Mouse (Mus musculus) frontal cortex, postnatal 10 days (tissue): ENCODE measurements at regions not wholly inside any gene's neighbourhood (a gene's known extent, or its start where the extent isn't known, plus 50 kb on each side); places are given as distances from the start of the nearest gene placed in this dataset.
"Not testable (repeated sequence)": the region's sequence is repeated elsewhere in the genome, so short reads cannot be mapped to it uniquely, and the experiment has no call there.

ENCODE experiments used
- DNase-seq, 2 experiments: peaks; one replicate each; pipeline ENCODE4 v3.0.0; 2022; ENCODE audit warnings: low spot score in 2 of 2, mixed read lengths in 1 of 2

DNA sequence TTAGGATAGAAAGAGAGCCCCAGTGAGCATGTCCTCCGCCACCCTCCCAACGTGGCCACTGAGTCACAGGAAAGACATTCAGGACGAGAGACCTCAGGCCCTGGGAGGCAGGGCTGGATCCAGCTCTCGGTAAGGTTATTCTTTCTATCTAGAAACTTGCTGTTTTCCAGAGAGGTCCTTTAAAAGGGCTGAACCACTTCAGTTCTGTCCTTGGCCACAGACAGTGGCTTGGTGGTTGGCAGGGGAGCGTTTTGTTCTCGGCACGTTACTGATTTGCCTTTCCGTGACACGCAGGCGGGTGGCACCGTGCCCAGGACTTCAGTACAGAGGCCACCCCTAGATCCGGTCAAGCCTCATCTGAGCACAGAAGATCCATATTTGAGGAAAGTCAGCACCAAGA, 130.4 kb upstream of the Slc38a2 start:
- DNase-seq, result no peak

DNA sequence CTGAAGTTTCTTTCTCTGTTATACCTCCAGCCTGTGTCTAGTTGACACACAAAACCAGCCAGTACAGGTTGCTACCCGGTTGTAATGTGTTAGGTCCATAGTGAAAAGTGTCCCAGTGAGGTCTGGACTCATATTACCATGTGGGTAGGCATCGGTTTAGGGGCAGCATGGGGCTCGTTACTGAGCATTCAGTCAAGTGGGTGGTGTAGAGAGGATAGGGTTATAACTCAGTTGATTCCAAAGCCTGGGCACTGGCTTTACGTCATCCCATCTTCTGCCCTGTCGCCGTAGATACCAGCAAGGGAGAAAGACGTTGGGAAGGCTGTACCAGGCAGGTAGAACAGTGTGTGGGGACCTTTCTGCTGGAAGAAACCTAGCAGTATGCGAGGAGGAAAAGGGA, 129.2 kb upstream of the Slc38a2 start:
- DNase-seq, result no peak

DNA sequence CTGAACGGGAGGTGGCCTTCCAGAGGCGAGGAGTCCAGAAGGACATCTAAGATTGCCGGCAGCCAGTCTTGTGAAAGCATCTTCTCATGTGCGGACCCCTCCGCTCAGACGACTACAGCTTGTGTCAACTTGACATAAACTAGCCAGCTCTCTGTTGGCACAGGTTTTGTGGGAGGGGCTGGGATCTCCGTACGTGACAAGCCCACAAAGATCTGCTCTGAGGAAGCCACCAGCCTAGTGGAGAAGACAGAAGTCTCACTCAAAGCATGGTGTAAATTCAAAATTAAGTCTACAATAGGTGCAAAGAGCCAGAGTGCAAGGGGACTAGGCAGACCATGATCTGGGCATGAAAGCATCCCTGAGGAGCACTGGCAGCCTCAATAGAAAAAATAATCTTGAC, 128.4 kb upstream of the Slc38a2 start:
- no peak for DNase-seq

DNA sequence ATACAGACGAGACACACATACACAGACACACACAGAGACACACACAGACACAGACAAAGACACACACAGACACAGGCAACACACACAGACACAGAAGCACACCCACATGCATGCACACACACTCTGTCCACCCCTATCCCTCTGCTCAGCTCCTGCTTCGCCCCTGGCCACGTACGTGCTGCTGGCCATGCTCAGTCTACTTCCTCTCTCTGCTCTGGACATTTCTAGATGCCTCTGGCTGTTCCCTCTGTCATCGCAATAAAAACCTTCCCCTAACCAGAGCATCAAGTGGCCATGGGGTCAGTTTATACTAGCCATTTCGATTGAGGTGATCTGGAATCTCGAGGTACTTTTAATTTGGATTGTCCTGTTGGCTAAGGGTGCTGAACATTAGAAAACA, 118.9 kb upstream of the Slc38a2 start:
- no peak for DNase-seq

DNA sequence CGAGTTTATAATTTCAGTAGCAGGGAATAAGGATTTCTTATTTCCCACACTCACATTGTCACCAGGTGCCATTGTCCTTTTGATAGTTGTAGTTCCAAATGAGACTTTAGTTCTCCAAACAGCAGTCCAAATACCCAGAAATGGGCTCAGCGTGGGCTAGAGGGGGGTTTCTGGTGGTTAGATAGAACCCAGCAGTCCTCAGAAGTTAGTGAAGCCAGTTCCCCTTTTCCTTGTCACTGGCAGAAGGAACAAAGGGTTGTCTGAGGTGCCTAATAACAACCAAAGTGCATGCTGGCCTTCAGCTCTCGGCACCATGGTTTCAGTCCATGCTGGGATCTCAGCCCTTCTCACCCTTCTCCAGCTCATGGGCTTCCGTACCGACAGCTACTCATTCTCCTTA, 118.1 kb upstream of the Slc38a2 start:
- DNase-seq, result no peak

DNA sequence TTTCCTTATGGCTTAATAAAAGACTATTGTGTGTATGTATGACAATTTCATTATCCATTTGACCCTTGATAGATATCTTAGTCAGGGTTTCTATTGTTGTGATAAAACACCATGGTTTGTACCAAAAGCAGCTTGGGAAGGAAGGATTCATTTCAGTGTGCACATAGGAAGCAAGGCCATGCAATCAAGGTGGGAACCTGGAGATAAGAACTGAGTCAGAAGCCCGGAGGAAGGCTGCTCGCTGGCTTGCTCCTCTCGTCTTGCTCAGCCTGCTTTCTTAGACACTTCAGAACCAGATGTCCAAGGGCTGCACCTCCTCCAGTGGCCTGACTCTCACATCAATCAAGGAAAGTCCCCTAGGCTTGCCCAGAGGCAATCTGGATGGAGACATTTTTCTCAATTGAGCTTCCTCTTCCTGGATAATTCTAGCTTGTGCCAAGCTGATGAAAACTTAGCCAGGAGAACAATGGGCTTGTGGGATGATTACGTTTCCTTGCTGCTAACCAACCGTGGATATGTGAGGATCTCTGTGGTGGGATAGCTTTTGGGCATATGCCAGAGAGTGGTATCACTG, 117.6 kb upstream of the Slc38a2 start:
- DNase-seq, result no peak

DNA sequence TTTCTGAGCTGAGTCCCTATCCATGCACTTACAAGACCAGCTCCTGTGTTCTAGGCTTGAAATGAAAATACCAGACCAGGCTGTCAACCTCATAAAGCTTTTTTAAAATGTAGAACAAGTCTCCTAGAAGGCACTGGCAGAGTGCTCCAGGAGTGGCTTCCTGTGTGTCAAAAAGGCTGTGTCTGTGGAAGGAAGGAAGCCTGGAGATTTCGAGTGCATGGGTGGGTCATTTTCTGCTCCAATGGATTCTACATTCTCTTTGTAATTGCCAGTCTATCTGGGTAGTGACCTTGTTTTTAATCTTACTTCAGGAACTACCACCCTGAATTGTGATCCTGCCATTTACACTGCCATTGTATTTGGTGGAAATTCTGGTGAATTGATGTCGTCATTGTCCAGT, 113.9 kb upstream of the Slc38a2 start:
- DNase-seq, result no peak

DNA sequence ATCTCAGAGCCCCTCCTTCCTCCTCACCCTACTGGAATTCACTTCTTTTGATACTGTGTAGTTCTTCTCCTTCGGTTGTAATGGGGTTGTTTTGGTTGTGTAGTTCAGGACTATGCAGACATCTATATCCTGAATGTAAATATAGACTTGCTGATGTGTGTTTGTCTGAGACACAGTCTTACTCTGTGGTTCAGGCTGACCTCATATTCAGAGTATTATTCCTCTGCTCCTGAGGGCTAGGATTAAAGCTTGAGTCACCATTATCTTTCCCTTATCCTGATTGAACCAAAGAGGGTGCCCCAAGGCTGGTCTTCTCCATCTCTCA, 103.2 kb upstream of the Slc38a2 start:
- no peak for DNase-seq

DNA sequence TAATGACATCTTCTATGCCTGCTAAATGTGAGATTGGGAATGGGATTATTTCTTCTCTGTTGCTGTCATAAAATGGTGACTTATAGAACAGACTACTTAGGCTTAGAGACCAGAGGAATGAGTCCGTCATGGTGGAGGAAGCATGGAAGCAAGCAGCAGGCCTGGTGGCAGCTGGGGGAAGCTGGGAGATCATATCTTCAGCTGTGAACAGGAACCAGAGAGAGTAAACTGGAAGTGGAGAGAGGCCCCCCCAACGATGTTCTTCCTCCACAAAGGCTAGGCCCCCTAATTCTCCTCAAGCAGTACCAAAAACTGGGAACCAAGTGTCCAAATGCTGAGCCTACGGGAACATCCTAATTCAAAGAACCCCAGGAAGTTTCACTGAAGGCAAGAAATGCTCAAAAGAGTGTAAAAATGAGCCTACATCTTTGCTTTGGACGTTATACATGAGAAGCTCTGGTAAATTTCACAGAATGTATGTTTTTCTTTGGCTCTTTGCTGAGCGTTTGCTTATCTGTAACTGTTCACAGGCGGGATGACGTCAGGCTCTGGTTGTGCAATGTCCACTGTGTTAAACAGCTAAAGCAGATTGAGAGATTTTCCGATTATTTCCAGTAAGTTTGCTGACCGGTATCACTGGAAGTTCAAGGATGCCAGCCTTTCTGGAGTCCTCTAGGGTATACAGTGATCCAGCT, 102.7 kb upstream of the Slc38a2 start:
- no peak for DNase-seq

DNA sequence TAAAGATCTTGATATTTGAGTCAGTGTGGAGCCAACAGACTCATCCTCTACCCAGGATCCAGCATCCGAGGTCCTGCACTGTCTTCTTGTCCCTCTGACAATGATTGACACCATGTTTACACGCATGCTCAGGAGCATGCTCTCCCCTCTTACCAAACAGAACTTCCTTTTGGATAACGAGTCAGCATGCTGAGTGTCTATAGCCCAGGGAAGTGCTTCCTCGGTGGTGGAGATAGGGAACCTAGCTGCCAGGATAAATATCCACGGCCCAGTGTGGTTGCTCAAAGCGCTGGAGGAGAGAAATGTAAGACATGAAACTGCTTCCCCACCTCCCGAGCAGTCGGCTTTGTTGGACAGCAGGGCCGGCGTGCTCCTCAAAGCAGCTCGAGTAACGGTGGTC, 99.7 kb upstream of the Slc38a2 start:
- no peak for DNase-seq

DNA sequence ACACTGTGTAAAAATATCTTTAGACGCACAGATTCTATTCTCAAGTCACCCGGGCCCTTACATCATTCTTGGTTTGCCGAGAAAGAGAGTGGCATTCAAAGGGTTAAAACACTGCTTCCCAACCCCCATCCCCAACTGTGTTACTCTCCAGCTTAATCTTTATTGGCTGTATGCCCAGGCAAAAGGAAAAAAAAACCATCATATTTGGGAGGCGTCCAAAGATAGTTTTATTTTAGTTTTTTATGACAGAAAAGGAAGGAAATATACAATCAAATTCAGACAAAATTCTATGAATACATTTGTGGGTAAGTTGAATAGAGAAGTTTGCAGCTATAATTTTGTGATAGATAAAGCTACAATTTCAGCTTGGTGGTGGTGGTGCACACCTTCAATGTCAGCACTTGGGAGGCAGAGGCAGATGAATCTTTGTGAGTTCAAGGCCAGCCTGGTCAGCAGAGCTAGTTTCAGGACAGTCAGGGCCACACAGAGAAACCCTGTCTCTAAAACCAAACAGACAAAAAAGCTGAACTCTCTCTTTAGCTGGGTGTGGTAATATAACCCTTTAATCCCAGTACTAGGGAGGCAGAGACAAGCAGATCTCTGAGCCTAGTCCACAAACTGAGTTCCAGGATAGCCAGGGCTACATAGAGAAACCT, 98.2 kb upstream of the Slc38a2 start:
- no peak for DNase-seq

DNA sequence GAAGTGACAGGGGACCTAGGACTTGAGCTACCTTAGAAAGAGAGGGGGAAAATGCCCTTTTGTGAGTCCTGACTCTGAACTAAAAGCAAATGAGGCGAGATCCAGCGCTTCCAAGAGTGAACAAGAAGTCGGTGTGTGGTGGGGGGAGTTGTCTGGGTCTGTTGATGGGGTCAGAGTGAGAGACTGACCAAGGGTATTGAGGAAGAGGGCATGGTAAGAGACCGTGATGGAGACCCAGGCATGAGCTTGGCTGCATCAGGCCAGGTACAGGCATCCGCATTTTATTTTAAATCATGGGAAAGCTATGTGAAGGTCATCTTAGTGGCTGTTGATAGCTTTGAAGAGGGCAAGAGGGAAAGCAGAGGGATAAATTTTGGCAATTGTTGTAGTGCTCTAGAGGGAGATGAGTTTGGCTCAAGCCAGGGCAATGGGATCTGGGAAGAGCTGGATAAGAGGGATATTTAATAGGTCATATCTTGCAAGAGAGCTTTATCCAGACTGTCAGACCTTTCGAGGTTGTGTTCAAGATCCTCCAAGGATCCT, 94.7 kb upstream of the Slc38a2 start:
- DNase-seq, result no peak

DNA sequence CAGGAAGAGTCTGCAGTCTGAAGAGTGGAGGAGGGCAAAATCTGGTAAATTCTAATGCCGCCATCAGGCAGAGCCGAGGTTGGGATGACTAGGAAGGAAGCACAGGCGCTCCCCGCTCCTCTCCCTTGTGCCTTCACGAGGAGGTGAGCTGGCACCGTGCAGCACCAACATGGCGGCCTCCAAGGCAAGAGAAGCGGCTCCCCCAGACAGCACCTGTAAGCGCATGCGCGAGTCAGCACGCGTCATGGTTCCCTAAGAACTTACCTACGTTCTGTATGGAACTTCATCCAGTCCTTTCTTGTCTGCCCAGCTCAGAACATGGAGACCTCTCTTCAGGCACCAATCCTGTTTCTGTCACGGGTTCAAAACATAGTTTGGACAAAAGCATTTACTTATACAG, 93.7 kb upstream of the Slc38a2 start:
- DNase-seq, result no peak

DNA sequence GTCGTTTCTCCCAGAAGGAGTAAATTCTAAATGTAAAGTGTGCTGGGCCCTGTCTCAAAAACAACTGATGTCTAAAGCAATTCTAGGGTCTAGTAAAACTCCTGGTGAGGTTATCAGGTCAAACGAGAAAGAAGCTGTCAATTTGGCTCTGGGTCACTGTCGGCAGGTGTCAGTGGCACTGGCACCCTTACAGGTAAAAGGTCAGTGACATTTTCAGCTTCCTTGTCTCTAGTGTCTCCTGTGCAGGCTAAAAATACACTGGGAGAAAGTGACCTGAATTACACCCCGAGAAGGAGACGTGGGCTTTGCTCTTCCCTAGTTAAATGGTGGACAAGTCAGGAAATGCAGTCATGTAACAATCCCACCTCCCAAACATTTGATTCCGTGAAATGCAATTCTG, 91.8 kb upstream of the Slc38a2 start:
- DNase-seq, result no peak

DNA sequence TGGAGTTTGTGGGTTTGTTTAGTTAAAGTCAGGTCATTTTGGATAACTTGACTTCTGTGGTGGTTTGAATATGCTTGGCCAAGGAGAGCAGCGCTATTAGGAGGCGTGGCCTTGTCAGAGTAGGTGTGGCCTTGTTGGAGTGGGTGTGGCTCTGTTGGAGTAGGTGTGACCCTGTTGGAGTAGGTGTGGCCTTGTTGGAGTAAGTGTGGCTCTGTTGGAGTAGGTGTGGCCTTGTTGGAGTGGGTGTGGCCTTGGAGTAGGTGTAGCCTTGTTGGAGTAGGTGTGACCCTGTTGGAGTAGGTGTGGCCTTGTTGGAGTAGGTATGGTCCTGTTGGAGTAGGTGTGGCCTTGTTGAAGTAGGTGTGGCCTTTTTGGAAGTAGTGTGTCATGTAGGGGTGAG, 88.4 kb upstream of the Slc38a2 start:
- DNase-seq, result not testable (repeated sequence)

DNA sequence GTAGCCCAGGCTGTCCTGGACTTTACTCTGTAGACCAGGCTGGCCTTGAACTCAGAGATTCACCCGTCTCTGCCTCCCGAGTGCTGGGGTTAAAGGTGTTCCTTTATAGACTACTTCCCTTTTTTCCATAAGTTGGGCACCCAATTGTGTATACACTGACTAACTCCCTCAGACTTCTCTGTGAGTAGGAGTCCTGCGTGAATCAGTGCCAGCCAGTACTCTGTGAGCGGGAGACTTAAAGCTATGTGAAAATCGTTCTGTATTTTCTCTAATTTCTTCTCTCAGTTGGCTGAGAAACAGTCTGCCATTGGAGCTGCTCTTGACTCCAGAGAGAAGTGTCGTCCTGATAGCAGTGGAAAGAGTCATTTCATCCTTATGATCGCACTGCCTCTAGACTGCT, 85.0 kb upstream of the Slc38a2 start:
- DNase-seq, result no peak

DNA sequence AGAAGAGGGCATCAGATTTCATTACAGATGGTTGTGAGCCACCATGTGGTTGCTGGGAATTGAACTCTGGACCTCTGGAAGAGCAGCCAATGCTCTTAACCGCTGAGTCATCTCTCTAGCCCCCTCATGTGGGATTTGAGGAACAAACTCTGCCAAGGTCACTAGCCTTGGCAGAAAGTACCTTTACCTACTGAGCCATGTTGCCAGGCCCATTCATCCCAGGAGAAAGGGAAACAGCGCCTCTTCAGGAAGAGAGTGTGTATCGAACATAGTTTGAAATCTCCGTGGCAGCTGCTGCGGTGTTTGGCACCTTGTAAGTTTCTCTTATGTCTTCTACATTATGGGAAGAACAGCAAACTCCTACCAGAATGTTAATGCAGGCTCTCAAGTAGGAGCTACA, 82.0 kb upstream of the Slc38a2 start:
- no peak for DNase-seq

DNA sequence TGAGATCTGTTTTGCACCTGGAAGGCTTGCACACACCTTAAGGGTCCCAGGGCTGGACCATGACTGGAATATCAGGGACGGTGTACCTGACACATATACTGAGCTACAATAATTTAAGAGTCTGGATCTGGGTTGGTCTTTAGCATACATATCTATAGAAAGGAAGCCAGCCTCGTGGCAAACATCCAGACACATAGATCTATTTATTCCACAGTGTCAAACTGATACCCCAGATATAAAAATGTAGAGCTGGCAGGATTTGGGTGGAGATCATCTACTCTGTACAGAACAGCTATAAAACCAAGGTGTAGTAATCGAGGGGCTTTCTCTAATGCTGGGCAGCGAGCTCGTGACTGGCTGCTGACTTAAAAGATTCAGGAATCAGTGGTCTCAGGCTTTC, 81.1 kb upstream of the Slc38a2 start:
- DNase-seq, result no peak

DNA sequence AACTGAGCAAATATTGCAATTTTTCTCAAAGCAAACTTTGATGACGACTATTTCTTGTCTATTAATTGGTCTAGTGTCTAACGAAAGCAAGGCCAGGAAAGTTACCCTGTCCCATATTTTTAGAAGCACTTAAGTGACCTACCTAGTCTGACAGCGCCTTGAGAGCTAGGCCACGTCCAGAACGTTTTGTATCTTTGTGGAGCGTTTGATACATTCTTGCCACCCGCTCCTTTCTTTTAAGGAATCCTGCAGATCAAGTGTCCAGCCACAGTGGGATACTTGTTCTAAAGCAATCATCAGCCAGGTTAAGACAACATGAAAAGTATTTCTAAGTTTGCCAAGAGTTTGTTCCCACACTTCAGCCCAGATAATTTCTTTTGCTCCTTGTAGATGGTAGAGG, 79.8 kb upstream of the Slc38a2 start:
- no peak for DNase-seq

DNA sequence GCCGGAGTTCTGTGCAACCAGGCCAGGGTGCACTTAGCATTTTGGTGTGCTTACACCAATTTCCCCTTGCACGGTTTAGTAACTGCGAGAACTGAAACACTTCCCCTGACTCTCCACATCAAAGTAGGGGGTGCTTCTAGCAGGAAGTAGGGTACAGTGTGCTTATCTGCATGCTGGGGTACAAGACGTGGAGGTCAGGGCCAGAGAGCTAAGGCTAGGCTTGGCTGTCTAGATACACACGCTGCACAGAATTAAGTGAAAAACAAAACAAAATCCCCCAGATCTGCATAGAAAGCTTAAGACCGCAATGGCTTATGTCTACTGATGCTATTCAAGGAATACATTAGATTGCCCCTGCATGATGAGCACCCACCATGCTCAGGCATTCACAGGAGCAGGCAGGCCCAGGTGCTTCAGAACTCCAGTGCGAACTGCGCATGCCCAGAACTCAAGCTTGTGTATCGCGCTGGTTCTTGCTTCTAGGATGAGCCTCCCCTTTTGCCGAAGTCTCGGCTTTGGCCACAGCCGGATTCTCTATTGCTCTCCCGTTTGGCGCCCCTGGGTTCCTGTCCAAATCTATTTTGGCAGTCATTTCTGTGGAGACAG, 78.9 kb upstream of the Slc38a2 start:
- DNase-seq, result no peak

DNA sequence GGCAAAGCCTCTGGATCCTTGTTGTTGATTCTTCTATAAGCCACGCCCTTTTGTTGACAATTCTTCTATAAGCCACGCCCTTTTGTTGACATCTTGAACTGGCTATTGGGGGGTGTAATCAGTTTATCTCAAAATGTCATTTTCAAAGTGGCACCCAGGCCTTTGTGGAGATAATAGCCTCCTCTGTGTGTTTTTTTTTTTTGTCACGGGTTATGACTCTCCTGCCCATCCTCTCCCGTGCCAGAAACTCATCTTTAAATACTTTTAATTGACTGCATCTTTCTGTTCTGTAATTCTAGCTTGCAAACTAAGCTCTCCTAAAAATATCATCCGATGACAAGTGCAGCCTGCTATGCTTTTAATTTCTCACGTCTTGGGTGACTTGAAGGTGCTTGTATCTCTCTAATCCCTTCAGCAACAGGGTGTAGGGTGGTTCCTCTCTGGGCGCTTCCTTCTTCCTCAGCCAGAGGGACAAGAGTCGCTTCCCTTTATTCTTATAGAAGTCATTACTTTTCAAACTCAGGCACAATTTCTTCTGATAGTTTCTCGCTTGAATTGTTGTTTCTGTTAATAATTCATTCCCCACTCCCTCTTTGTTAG, 77.0 kb upstream of the Slc38a2 start:
- no peak for DNase-seq

DNA sequence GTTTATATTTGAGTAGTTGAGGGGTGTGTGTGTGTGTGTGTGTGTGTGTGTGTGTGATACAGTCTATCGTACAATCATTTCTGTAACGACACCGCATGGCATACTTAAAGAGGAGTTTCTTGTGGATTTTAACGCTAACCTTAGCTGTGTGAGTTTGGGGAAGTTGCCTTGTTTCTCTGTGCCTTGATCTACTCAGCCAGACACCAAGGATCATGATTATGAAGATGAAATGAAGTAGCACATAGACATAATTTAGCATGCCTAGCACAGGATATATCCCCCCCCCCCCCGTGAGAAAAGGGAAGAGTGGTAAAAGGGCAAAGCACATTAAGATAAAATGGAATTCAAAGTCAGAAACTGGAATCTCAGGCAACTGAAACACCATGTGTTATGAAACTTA, 75.6 kb upstream of the Slc38a2 start:
- DNase-seq, result no peak

DNA sequence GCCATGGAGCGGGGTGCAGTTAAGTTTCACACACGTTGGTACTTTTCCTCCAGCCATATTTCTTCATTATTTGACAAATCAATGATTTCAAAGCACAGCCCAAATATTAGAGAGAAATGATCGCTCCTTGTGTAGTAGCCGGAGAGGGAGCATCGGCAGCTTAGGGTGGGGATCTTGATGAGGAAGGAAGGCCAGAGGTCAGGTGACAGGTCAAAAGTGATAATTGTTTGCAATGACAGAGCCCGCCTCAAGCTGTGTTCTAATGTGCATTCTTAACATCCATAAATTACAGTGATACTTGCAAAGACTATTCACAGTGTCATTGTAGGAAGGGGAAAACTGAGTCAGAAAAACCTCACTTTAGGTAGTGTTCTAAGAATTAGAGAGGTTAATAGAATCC, 75.1 kb upstream of the Slc38a2 start:
- DNase-seq, result no peak
